Comparison of ENCODE assay signal across 8 mouse cellular contexts in the genomic region with DNA sequence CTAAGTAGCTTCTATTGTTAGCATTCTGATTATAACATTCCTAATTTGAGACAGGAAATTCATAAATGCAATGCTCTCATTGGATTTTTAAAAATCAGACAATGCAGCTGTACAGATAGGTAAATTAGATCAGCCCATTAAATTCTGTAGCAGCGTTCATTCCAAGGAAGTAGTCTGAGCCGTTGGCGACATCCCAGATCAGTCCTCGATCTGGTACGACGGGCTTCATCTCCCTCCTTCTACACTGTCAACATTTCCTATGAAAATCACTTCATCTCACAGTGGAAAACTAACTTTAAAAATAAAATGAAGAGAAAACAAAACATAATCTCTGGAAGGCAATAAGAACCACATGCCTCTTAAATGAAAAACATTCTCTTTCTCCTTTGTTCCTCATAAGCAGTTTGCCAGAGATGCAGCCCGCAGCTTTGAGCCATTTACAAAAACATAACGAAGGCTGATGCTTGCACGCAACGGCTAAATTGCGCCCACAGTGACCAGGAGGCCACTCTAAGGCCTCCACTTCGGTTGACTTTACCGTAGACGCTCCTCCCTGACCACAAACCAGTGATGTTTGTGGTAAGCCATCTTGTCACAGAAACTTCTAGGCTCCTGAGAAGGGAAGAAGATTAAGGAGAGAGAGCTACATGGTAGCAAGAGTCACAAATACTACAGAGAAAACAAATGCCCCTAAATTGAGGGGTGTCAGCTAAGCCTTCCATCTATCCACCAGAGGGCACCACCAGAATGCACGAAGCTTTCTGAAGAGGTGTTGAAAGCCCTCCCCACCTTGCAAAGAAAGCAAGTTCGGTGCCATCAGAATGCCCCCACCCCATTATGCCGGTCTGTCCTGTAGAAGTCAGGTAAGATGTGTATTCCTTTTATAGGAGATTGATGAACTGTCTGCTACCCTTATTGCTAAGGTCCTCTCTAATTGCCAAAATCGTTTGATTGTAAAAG.
DNase-seq lines count a peak whose midpoint lies in the region; ATAC-seq and TF ChIP-seq lines count a peak whose summit lies in the region.

No protein-coding gene starts in this region.

- TF ChIP-seq POLR2A in heart, adult 2 months (IDR thresholded peaks at IDR 0.05; ENCODE audit: insufficient read depth, low read depth, low read length) = no peak

- 0 out of 2 replicates have a peak, but pooled peaks have one; percentile 61 for TF ChIP-seq EP300 in heart, adult 2 months (IDR thresholded peaks at IDR 0.05; ENCODE audit: insufficient read depth, low read depth, low read length)

- no peaks in the 10 kb centered on the region for H3K9me3 ChIP-seq in neural tube, embryonic 15.5 days (replicated peaks)
- H3K9me3 ChIP-seq in forebrain, embryonic 13.5 days (replicated peaks) = no peaks in the 10 kb centered on the region

- no peaks in the 10 kb centered on the region for H3K27me3 ChIP-seq in heart, adult 2 months (ENCODE audit: control insufficient read depth, insufficient read depth, low read length)
- H3K27me3 ChIP-seq in neural tube, embryonic 15.5 days (replicated peaks) = no peaks in the 10 kb centered on the region
- H3K27me3 ChIP-seq in forebrain, embryonic 13.5 days = no peaks in the 10 kb centered on the region

- H3K79me2 ChIP-seq in heart, adult 2 months (replicated peaks; ENCODE audit: control insufficient read depth, insufficient read depth, low read length) = no peaks in the 10 kb centered on the region

- H3K4me1 ChIP-seq in heart, adult 2 months (ENCODE audit: control insufficient read depth, insufficient read depth, low read length) = no peaks in the 10 kb centered on the region
- 0 out of 2 replicates have a peak, but pooled peaks cover 2% of the 10 kb centered on the region for H3K4me1 ChIP-seq in neural tube, embryonic 15.5 days
- no peaks in the 10 kb centered on the region for H3K4me1 ChIP-seq in forebrain, embryonic 13.5 days

- H3K9ac ChIP-seq in heart, adult 2 months (ENCODE audit: low read depth, low read length) = no peak overlapping the region
- no peak overlapping the region for H3K9ac ChIP-seq in neural tube, embryonic 15.5 days (replicated peaks)
- no peak overlapping the region for H3K9ac ChIP-seq in forebrain, embryonic 13.5 days

- H3K27ac ChIP-seq in heart, adult 2 months = no peak overlapping the region
- H3K27ac ChIP-seq in neural tube, embryonic 15.5 days (replicated peaks) = 0 out of 2 replicates have a peak overlapping the region, but pooled peaks have one; percentile 5
- H3K27ac ChIP-seq in forebrain, embryonic 13.5 days = no peak overlapping the region

- ATAC-seq in neural tube, embryonic 15.5 days (ENCODE audit: low FRiP score) = no peak
- ATAC-seq in forebrain, embryonic 13.5 days = no peak

- H3K36me3 ChIP-seq in heart, adult 2 months (ENCODE audit: control insufficient read depth, insufficient read depth, low read length) = no peaks in the 10 kb centered on the region
- H3K36me3 ChIP-seq in neural tube, embryonic 15.5 days = no peaks in the 10 kb centered on the region
- no peaks in the 10 kb centered on the region for H3K36me3 ChIP-seq in forebrain, embryonic 13.5 days (ENCODE audit: poor library complexity, severe bottlenecking)

- intact Hi-C loops in heart, adult 2 months (cut with DNase I) = loop anchor here (1.0 kb wide), 1 partner anchor 71 kb away; no protein-coding TSS in a partner anchor
- intact Hi-C loops in heart, postnatal 25 days (cut with DNase I) = loop anchor here (1.0 to 2.0 kb wide), 2 partner anchors 36 to 71 kb away; no protein-coding TSS in a partner anchor
- intact Hi-C loops in left cerebral cortex, postnatal 4 days (cut with DNase I) = loop anchor here (5.0 kb wide), 1 partner anchor 69 kb away; no protein-coding TSS in a partner anchor

- H3K4me3 ChIP-seq in heart, adult 2 months = no peak overlapping the region
- H3K4me3 ChIP-seq in neural tube, embryonic 15.5 days (replicated peaks) = no peak overlapping the region
- no peak overlapping the region for H3K4me3 ChIP-seq in forebrain, embryonic 13.5 days

- H3K4me2 ChIP-seq in neural tube, embryonic 15.5 days = no peak overlapping the region
- no peak overlapping the region for H3K4me2 ChIP-seq in forebrain, embryonic 13.5 days

- peak; percentile 21 to 38 for DNase-seq in heart, adult 2 months
- DNase-seq in heart, postnatal 25 days (ENCODE audit: low spot score) = no peak
- peak; percentile 49 for DNase-seq in urinary bladder, postnatal 14 days (ENCODE audit: low spot score)
- no peak for DNase-seq in urinary bladder, adult 18-20 months (ENCODE audit: low spot score in 2 of 2)
- peak; percentile 40 for DNase-seq in forelimb bud, embryonic 11.5 days (ENCODE audit: low read depth, low spot score)
- DNase-seq in left cerebral cortex, postnatal 4 days = peak; percentile 37

- 58% methylated on average over 18 of the region's 18 CpGs for WGBS in heart, adult 2 months
- 69% methylated on average over 18 of the region's 18 CpGs for WGBS in neural tube, embryonic 15.5 days
- 63% methylated on average over 18 of the region's 18 CpGs for WGBS in forebrain, embryonic 13.5 days

- peak; percentile 83 for TF ChIP-seq CTCF in heart, adult 2 months (IDR thresholded peaks at IDR 0.05)

Comparison
In these comparisons a context has a peak if more than half of its experiments do, and no peak if none do; other contexts are left out.
1. DNase-seq: peak in heart, adult 2 months (2 of 2), urinary bladder, postnatal 14 days (single experiment), forelimb bud, embryonic 11.5 days (single experiment) and left cerebral cortex, postnatal 4 days (single experiment); none in heart, postnatal 25 days (single experiment) and urinary bladder, adult 18-20 months (0 of 2).